Mouse (Mus musculus): ENCODE data around the gene Ppip5k1. TPM values are rescaled to one million over a fixed set of nuclear protein-coding genes. Genes with fewer than 3 reads are reported as not detected.

The Ppip5k1 gene
- polyA plus RNA-seq, 1 experiment: 14.9 TPM

DNA sequence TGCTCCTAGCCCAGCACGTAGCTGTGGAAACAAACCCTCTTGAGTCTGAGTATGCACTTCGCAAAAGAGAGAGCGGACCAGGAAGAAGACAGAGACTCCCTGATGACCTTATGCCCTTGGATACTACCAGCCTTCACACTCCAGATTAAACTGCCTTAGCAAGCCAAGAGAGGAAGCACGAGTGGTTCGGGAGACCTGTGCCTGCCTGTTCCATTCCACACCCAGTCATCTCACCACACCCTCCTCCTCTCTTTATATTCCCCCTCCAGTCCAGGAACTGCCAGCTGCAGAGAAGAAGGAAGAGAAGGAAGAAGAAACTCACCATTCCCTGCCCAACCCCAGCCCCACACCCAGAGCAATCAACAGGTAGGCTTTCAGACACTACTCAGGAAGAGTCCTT is 2.3 kb upstream of the Ppip5k1 start, which contains the start of gene Ckmt1:
Ckmt1 (plus strand) TSS at position 221 of the 400 bp plus-strand sequence.
- TF ChIP-seq EP300 (IDR thresholded peaks at IDR 0.05; ENCODE audit: insufficient read depth, low read depth, low read length) (0 out of 2 replicates have a peak, but pooled peaks have one; percentile 22), POLR2A (IDR thresholded peaks at IDR 0.05; ENCODE audit: insufficient read depth, low read length) (no peak)
- Histone ChIP-seq H3K27me3 (ENCODE audit: control insufficient read depth, insufficient read depth, low read length, poor library complexity, severe bottlenecking) (no peaks in the 10 kb centered on the region), H3K4me1 (ENCODE audit: control insufficient read depth, insufficient read depth, low read length) (no peaks in the 10 kb centered on the region), H3K36me3 (ENCODE audit: control insufficient read depth, insufficient read depth, low read length, poor library complexity, severe bottlenecking) (no peaks in the 10 kb centered on the region), H3K9me3 (replicated peaks; ENCODE audit: control insufficient read depth, insufficient read depth, low read length, poor library complexity, severe bottlenecking) (no peaks in the 10 kb centered on the region), H3K9ac (ENCODE audit: low read depth, poor library complexity, severe bottlenecking) (peak within 1 kb of the TSS; percentile 43), H3K4me3 (ENCODE audit: low read depth, low read length) (peak within 1 kb of the TSS; percentile 65), H3K27ac (ENCODE audit: insufficient read depth, low read length) (peak within 1 kb of the TSS; percentile 0; the same call in 1 of the 2 replicates)

DNA sequence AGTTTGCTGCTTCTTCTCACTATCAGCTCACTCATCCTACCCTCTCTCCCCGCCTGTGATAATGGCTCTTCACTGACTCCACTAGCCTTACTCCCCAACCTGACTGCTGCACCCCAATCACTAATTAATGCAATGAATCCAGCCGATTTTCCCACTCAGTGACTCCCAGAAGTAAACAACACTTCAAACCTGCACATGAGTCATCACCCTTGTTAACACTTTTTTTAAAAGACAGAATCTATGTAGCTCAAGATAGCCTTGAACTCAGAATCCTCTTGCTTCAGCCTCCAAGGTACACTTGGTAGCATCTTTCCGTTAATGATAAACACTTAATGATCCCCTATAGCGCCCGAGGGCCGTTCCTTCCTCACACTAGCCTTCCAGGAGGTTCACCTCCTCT is 818 bp downstream of the Ppip5k1 start:
- H3K27ac ChIP-seq (ENCODE audit: insufficient read depth, low read length): no peak overlapping the region
- H3K4me1 ChIP-seq (ENCODE audit: control insufficient read depth, insufficient read depth, low read length): no peaks in the 10 kb centered on the region
- no peaks in the 10 kb centered on the region for H3K9me3 ChIP-seq (replicated peaks; ENCODE audit: control insufficient read depth, insufficient read depth, low read length, poor library complexity, severe bottlenecking)
- peak overlapping the region; percentile 75 for H3K9ac ChIP-seq (ENCODE audit: low read depth, poor library complexity, severe bottlenecking)
- H3K4me3 ChIP-seq (ENCODE audit: low read depth, low read length): peak overlapping the region; percentile 71
- H3K27me3 ChIP-seq (ENCODE audit: control insufficient read depth, insufficient read depth, low read length, poor library complexity, severe bottlenecking): no peaks in the 10 kb centered on the region
- no peaks in the 10 kb centered on the region for H3K36me3 ChIP-seq (ENCODE audit: control insufficient read depth, insufficient read depth, low read length, poor library complexity, severe bottlenecking)
- no peak for TF ChIP-seq EP300 (IDR thresholded peaks at IDR 0.05; ENCODE audit: insufficient read depth, low read depth, low read length)

GRCm38 (mm10) chr2:121353156-121353555 is 2.0 kb downstream of the Ppip5k1 start:
- Histone ChIP-seq H3K4me1 (ENCODE audit: control insufficient read depth, insufficient read depth, low read length) (no peaks in the 10 kb centered on the region), H3K27me3 (ENCODE audit: control insufficient read depth, insufficient read depth, low read length, poor library complexity, severe bottlenecking) (no peaks in the 10 kb centered on the region), H3K4me3 (ENCODE audit: low read depth, low read length) (no peak overlapping the region), H3K27ac (ENCODE audit: insufficient read depth, low read length) (no peak overlapping the region), H3K9me3 (replicated peaks; ENCODE audit: control insufficient read depth, insufficient read depth, low read length, poor library complexity, severe bottlenecking) (no peaks in the 10 kb centered on the region), H3K9ac (ENCODE audit: low read depth, poor library complexity, severe bottlenecking) (no peak overlapping the region), H3K36me3 (ENCODE audit: control insufficient read depth, insufficient read depth, low read length, poor library complexity, severe bottlenecking) (no peaks in the 10 kb centered on the region)
- TF ChIP-seq POLR2A (IDR thresholded peaks at IDR 0.05; ENCODE audit: insufficient read depth, low read length) (no peak), CTCF (IDR thresholded peaks at IDR 0.05; ENCODE audit: low read depth, low read length) (no peak), EP300 (IDR thresholded peaks at IDR 0.05; ENCODE audit: insufficient read depth, low read depth, low read length) (no peak)

GRCm38 (mm10) chr2:121339057-121339456 is 16.1 kb downstream of the Ppip5k1 start:
- H3K27me3 ChIP-seq (ENCODE audit: control insufficient read depth, insufficient read depth, low read length, poor library complexity, severe bottlenecking): no peaks in the 10 kb centered on the region
- no peaks in the 10 kb centered on the region for H3K9me3 ChIP-seq (replicated peaks; ENCODE audit: control insufficient read depth, insufficient read depth, low read length, poor library complexity, severe bottlenecking)
- no peak overlapping the region for H3K27ac ChIP-seq (ENCODE audit: insufficient read depth, low read length)
- peaks cover 1% of the 10 kb centered on the region for H3K4me1 ChIP-seq (ENCODE audit: control insufficient read depth, insufficient read depth, low read length)
- no peaks in the 10 kb centered on the region for H3K36me3 ChIP-seq (ENCODE audit: control insufficient read depth, insufficient read depth, low read length, poor library complexity, severe bottlenecking)
- no peak overlapping the region for H3K4me3 ChIP-seq (ENCODE audit: low read depth, low read length)
- H3K9ac ChIP-seq (ENCODE audit: low read depth, poor library complexity, severe bottlenecking): no peak overlapping the region
- TF ChIP-seq EP300 (IDR thresholded peaks at IDR 0.05; ENCODE audit: insufficient read depth, low read depth, low read length): no peak
- peak; percentile 25 for TF ChIP-seq CTCF (IDR thresholded peaks at IDR 0.05; ENCODE audit: low read depth, low read length)
- no peak for TF ChIP-seq POLR2A (IDR thresholded peaks at IDR 0.05; ENCODE audit: insufficient read depth, low read length)

DNA sequence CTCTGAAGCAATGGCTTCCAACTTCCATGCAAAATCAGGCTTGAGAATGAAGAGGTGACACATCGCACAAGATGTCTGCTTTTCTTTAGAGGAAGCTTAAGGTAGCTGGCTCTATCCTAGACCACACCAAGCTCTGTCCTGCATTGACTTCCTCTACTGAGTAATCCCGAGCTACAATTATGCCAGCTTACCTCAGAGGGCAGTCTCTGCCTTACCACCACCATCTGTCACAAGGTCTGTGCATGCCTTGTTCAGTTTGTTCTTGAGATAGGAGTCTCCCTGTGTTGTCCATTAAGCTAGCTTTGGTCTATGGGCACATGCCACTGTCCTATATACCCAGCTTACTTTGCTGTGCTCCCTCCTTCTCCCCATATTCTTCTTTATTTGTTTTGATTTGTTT is 25.7 kb downstream of the Ppip5k1 start:
- H3K9ac ChIP-seq (ENCODE audit: low read depth, poor library complexity, severe bottlenecking): no peak overlapping the region
- no peak overlapping the region for H3K27ac ChIP-seq (ENCODE audit: insufficient read depth, low read length)
- H3K27me3 ChIP-seq (ENCODE audit: control insufficient read depth, insufficient read depth, low read length, poor library complexity, severe bottlenecking): no peaks in the 10 kb centered on the region
- H3K36me3 ChIP-seq (ENCODE audit: control insufficient read depth, insufficient read depth, low read length, poor library complexity, severe bottlenecking): no peaks in the 10 kb centered on the region
- H3K9me3 ChIP-seq (replicated peaks; ENCODE audit: control insufficient read depth, insufficient read depth, low read length, poor library complexity, severe bottlenecking): no peaks in the 10 kb centered on the region
- no peak overlapping the region for H3K4me3 ChIP-seq (ENCODE audit: low read depth, low read length)
- TF ChIP-seq CTCF (IDR thresholded peaks at IDR 0.05; ENCODE audit: low read depth, low read length): no peak
- no peak for TF ChIP-seq EP300 (IDR thresholded peaks at IDR 0.05; ENCODE audit: insufficient read depth, low read depth, low read length)
- TF ChIP-seq POLR2A (IDR thresholded peaks at IDR 0.05; ENCODE audit: insufficient read depth, low read length): no peak
- no peaks in the 10 kb centered on the region for H3K4me1 ChIP-seq (ENCODE audit: control insufficient read depth, insufficient read depth, low read length)

DNA sequence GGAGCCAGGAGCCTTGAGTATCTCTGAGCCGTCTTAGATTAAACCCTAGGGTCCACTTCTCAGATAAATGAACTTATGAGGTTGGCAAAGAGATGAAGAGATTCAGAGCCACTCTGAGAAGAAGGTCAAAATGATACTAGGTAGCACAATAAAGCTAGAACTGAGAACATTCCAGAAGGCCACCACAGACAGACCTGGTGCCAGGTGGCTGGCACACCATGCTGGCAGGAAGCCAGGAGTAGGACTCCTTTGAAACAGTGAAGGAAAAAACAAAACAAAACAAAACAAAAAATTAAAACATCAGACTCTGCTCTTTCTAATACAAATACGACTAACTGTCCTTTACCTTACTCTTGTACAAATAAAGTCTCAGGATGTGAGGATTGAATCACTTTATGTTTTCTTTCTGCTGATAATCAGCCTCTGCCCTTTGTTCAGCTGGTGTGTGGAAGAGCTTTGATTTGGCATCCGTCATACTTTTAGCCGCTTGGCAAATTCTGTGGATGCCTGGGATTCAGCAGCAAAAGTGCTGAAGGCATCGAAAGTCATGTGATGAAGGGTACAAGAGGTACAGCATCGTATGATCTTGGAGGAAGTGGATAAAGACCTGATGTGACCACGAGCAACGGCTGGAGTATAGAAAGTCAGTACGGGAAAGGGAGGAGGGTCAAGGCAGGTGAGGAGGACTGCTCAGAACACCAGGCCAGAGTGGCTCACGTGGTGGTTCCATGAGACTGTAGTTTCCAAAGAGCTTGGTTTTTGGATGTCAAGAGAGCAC is 31.3 kb downstream of the Ppip5k1 start:
- TF ChIP-seq POLR2A (IDR thresholded peaks at IDR 0.05; ENCODE audit: insufficient read depth, low read length) (no peak), EP300 (IDR thresholded peaks at IDR 0.05; ENCODE audit: insufficient read depth, low read depth, low read length) (no peak), CTCF (IDR thresholded peaks at IDR 0.05; ENCODE audit: low read depth, low read length) (no peak)

More for the DNA sequence above, 31.3 kb downstream of the Ppip5k1 start:
- Histone ChIP-seq H3K4me1 (ENCODE audit: control insufficient read depth, insufficient read depth, low read length) (no peaks in the 10 kb centered on the region), H3K9ac (ENCODE audit: low read depth, poor library complexity, severe bottlenecking) (no peak overlapping the region), H3K36me3 (ENCODE audit: control insufficient read depth, insufficient read depth, low read length, poor library complexity, severe bottlenecking) (no peaks in the 10 kb centered on the region), H3K27ac (ENCODE audit: insufficient read depth, low read length) (no peak overlapping the region), H3K4me3 (ENCODE audit: low read depth, low read length) (no peak overlapping the region), H3K27me3 (ENCODE audit: control insufficient read depth, insufficient read depth, low read length, poor library complexity, severe bottlenecking) (no peaks in the 10 kb centered on the region), H3K9me3 (replicated peaks; ENCODE audit: control insufficient read depth, insufficient read depth, low read length, poor library complexity, severe bottlenecking) (no peaks in the 10 kb centered on the region)

All from ES-Bruce4 (cell line).